Mouse (Mus musculus) heart, adult 2 months (tissue): ENCODE results near the gene Lrrc8c. TPM values are rescaled to one million over a fixed set of nuclear protein-coding genes. Genes with fewer than 3 reads are reported as not detected.

ENCODE experiments used
- DNase-seq, 2 experiments: peaks; one replicate each; pipeline ENCODE4 v3.0.0; 2021
- H3K27ac ChIP-seq: fragments of 200-600 bp; 2 replicates; pipeline ENCODE4 v1.8.1; 2022
- H3K27me3 ChIP-seq: fragments of 200-500 bp; 2 replicates; pipeline ENCODE4 v1.6.1; 2012; ENCODE audit warnings: mild to moderate bottlenecking, low read length, inconsistent platforms, mixed read lengths; ENCODE audit not compliant: control insufficient read depth, insufficient read depth
- H3K36me3 ChIP-seq: fragments of 200-500 bp; 2 replicates; pipeline ENCODE4 v1.6.1; 2012; ENCODE audit warnings: low read length, inconsistent platforms; ENCODE audit not compliant: control insufficient read depth, insufficient read depth
- H3K4me1 ChIP-seq: fragments of 200-500 bp; 2 replicates; pipeline ENCODE4 v1.6.1; 2011; ENCODE audit warnings: low read length; ENCODE audit not compliant: control insufficient read depth, insufficient read depth
- H3K4me3 ChIP-seq: fragments of 200-600 bp; 2 replicates; pipeline ENCODE4 v1.8.1; 2022
- H3K79me2 ChIP-seq: fragments of 200-500 bp; replicated peaks from 2 replicates; pipeline ENCODE4 v1.6.1; 2012; ENCODE audit warnings: mild to moderate bottlenecking, inconsistent platforms, low read length, moderate library complexity, mixed read lengths; ENCODE audit not compliant: control insufficient read depth, insufficient read depth
- H3K9ac ChIP-seq: fragments of 200-500 bp; 2 replicates; pipeline ENCODE4 v1.6.1; 2012; ENCODE audit warnings: low read depth, mild to moderate bottlenecking, control low read depth, inconsistent platforms, low read length, mixed read lengths
- CTCF ChIP-seq: fragments of 200-600 bp; IDR thresholded peaks from 2 replicates; pipeline ENCODE4 v1.8.1; 2022; ENCODE audit warnings: antibody characterized with exemption, mild to moderate bottlenecking, moderate library complexity
- EP300 ChIP-seq: fragments of 200-500 bp; IDR thresholded peaks from 2 replicates; pipeline ENCODE4 v1.6.1; 2011; ENCODE audit warnings: low read depth, low read length, control low read depth; ENCODE audit not compliant: insufficient read depth
- POLR2A ChIP-seq: fragments of 200-500 bp; IDR thresholded peaks from 2 replicates; pipeline ENCODE4 v1.6.1; 2011; ENCODE audit warnings: mild to moderate bottlenecking, low read depth, low read length, control low read depth; ENCODE audit not compliant: insufficient read depth
- WGBS: fragments of 180-500 bp; shearing (Covaris S2); methylation state at CpG from one replicate; pipeline ENCODE4 v1.1.7; 2018; 5-methylcytosine and 5-hydroxymethylcytosine counted together
- intact Hi-C: fragments of 180-260 bp; cut with DNase I; formaldehyde crosslinking; loops from one replicate; pipeline ENCODE4 v1.15.1; 2025
- polyA plus RNA-seq: library from polyadenylated mRNA; depleted of rRNA; stranded (reverse); fragments of >200 nt; gene quantifications from 2 replicates; pipeline ENCODE4 v1.2.3, GENCODE M21; 2012
- total RNA-seq, 2 experiments: library from RNA; stranded (reverse); gene quantifications; 2 replicates each; pipeline ENCODE4 v1.2.3; 2021

Lrrc8c gene
- total and polyA plus RNA-seq, 3 experiments, result 19.7 to 35.5 (median 23.5) TPM

DNA sequence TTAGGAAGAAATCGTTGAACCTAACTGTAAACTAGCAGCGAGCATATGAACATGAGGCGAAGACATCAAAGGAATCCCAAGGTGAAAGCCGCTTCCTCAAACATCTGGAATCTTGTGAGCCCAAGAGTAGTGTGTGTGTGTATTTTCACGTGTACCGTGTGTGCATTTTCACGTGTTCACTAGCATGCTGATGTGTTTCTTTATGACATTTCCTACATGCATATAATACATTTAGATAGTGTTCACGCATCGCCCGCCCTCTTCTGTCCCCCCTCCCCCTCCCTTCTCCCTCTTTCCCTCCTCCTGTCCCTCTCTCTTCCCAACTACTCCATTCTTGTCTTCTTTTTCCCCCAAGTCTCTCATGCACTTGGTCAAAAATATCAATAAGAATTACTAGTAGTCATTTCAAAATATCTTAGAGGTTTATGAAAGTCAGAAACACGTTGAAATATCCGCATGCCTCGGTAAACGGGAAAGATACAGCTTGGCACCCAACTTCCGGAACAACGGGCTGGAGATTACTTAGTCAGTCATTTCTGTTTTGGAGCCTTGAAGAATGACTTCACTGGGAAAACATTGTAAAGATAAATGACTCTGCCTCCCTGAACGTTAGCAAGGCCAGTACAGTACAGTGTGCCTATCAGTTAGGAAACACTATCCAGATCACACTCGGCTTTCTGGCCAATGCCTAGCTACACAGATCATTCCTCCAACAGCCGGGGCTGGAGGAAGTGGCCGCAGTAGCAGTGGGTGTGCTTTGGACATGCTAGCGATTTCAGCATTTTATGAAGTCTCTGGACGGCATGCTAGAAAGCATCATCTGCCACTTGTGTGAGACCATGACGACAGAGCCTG is 8.5 kb downstream of the Lrrc8c start:
- TF ChIP-seq POLR2A, result no peak
- TF ChIP-seq CTCF, result no peak
- TF ChIP-seq EP300, result no peak
- 31% methylated on average over 23 of the region's 23 CpGs for WGBS
- H3K36me3 ChIP-seq, result peaks cover 47% of the 10 kb centered on the region
- H3K4me1 ChIP-seq, result peaks cover 30% of the 10 kb centered on the region
- peak overlapping the region; percentile 43 for H3K9ac ChIP-seq
- peak; percentile 48 to 54 for DNase-seq
- H3K79me2 ChIP-seq, result peaks cover 6% of the 10 kb centered on the region; the same call in 1 of the 2 replicates
- intact Hi-C loops, result loop anchor here (2.0 to 5.0 kb wide), 2 partner anchors 19 to 40 kb away; no protein-coding TSS in a partner anchor
- peak overlapping the region; percentile 17 for H3K4me3 ChIP-seq
- H3K27me3 ChIP-seq, result no peaks in the 10 kb centered on the region
- H3K27ac ChIP-seq, result peak overlapping the region; percentile 65

DNA sequence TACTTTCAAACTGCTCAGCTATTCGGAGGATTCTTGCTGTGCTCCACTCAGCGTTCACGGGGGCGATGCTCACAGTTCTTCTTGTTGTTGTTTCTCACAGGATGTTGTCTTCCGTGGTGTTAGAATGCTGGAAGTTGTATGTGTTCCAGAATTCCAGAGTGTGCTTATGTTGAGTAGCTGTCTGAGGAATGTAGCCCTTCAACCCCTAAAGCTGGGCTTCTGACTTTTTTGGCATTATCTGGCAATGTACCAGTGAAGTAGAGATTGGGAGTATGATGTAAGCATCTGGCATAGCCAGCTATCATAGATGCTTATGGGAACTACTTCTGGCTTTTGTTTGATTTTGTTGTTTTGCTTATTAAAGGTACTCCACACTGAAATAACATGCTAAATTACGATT is 11.4 kb downstream of the Lrrc8c start:
- no peak for TF ChIP-seq POLR2A
- TF ChIP-seq EP300, result no peak
- TF ChIP-seq CTCF, result no peak
- intact Hi-C loops, result no loop called here
- no peaks in the 10 kb centered on the region for H3K27me3 ChIP-seq

DNA sequence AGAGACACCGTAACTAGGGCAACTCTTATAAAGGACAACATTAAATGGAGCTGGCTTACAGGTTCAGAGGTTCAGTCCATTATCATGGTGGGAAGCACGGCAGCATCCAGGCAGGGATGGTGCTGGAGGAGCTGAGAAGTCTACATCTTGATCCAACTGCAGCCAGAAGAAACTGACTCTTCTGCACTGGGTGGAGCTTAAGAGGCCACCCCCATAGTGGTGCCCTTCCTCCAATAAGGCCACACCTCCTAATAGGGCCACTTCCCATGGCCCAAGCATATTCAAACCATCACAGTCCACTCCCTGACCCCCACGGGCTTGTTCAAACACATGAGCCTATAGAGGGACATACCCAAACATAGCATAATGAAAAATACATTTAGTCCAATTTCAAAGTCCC is 16.0 kb downstream of the Lrrc8c start:
- H3K27me3 ChIP-seq, result no peaks in the 10 kb centered on the region
- TF ChIP-seq POLR2A, result no peak
- TF ChIP-seq EP300, result no peak
- TF ChIP-seq CTCF, result no peak
- H3K4me3 ChIP-seq, result no peak overlapping the region
- no peak overlapping the region for H3K27ac ChIP-seq
- peaks cover 13% of the 10 kb centered on the region for H3K4me1 ChIP-seq
- H3K36me3 ChIP-seq, result peaks cover 16% of the 10 kb centered on the region
- WGBS, result 91% methylated on average over 3 of the region's 3 CpGs
- intact Hi-C loops, result no loop called here
- no peak for DNase-seq
- H3K9ac ChIP-seq, result no peak overlapping the region
- peaks cover 13% of the 10 kb centered on the region for H3K79me2 ChIP-seq

More for the DNA sequence above, 11.4 kb downstream of the Lrrc8c start:
- Histone ChIP-seq H3K36me3 (peaks cover 39% of the 10 kb centered on the region), H3K4me3 (no peak overlapping the region), H3K9ac (peak overlapping the region; percentile 20; the same call in 1 of the 2 replicates), H3K79me2 (peaks cover 13% of the 10 kb centered on the region), H3K27ac (peak overlapping the region; percentile 57), H3K4me1 (peaks cover 26% of the 10 kb centered on the region)
- DNase-seq, result no peak
- WGBS, result 30% methylated on average over 6 of the region's 6 CpGs

DNA sequence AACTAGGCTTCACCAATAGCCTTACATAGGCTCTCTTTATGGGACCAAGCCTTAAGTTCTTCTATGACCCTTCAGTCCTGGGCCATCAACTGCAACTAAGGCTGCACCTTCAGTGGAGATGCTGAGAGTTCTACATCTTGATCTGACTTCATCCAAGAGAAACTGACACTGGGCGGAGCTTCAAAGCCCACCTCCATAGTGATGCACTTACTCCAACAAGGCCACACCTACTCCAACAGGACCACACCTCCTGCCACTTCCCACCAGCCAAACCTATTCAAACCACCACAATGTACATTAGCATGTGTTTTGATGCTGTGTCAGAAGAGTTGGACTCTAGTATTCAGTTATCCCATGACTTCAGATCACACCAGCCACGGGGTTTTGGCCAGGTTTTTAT is 17.0 kb downstream of the Lrrc8c start:
- Histone ChIP-seq H3K27ac (no peak overlapping the region), H3K27me3 (no peaks in the 10 kb centered on the region), H3K79me2 (peaks cover 11% of the 10 kb centered on the region), H3K36me3 (peaks cover 13% of the 10 kb centered on the region), H3K4me3 (no peak overlapping the region), H3K4me1 (peaks cover 8% of the 10 kb centered on the region), H3K9ac (no peak overlapping the region)
- 89% methylated on average over 2 of the region's 2 CpGs for WGBS
- no peak for DNase-seq
- intact Hi-C loops, result no loop called here
- TF ChIP-seq POLR2A (no peak), CTCF (no peak), EP300 (no peak)

DNA sequence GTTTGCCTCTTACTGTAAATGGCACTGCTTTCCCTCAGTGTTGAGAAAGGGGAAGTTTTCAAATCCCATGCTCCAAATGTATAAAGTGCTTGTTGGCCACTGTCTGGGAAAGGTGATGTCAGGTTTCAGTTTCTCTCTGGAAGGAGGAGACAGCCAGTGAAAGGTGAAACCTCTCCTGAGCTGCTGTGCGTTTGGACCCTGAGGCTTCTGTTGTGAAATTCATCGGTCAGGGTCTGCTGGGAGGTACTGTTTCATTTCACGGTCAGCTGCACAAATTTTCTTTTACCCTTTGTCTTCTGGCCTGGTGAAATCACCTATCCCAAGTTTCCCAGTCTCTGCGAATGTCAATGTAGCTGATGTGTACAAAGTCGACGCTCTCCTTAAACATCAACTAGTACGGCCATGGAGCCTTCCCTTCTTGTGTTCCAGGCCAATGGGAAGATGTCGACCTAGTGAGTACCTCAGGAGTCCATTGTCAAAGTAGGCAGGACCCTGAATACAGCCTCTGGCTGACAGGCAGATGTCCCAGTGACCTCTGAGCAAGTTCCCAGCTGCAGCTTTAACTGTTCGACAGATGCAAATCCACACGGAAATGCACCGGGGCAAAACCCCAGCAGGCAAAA is 18.0 kb downstream of the Lrrc8c start:
- no peak for DNase-seq
- 89% methylated on average over 11 of the region's 11 CpGs for WGBS
- no peak overlapping the region for H3K27ac ChIP-seq
- TF ChIP-seq POLR2A, result no peak
- TF ChIP-seq EP300, result no peak
- no peak for TF ChIP-seq CTCF
- H3K4me1 ChIP-seq, result peaks cover 7% of the 10 kb centered on the region
- no peak overlapping the region for H3K4me3 ChIP-seq
- H3K9ac ChIP-seq, result no peak overlapping the region
- peaks cover 11% of the 10 kb centered on the region; the same call in 1 of the 2 replicates for H3K79me2 ChIP-seq
- intact Hi-C loops, result no loop called here
- no peaks in the 10 kb centered on the region for H3K27me3 ChIP-seq
- peaks cover 12% of the 10 kb centered on the region for H3K36me3 ChIP-seq

DNA sequence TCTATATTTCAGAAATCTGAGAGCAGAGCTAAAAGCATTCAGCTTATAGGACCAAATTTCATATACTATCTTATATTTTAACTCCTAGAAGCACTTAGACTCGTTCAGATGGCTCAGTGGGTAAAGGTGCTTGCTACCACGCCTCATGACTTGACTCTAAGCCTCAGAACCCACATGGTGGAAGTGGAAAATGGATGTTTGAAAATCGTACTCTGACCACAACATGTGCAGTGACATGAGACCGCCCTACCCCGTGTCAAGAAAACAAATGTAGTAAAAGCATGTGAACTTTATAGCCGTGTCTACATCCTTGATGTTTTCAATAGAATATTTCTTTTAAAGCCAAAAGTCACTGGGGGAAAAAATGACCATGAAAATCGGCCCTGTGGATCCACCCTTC is 21.9 kb downstream of the Lrrc8c start:
- H3K9ac ChIP-seq, result no peak overlapping the region
- H3K27ac ChIP-seq, result no peak overlapping the region
- WGBS, result 82% methylated on average over 7 of the region's 7 CpGs
- intact Hi-C loops, result no loop called here
- H3K36me3 ChIP-seq, result peaks cover 29% of the 10 kb centered on the region
- no peaks in the 10 kb centered on the region for H3K27me3 ChIP-seq
- H3K79me2 ChIP-seq, result peaks cover 7% of the 10 kb centered on the region
- H3K4me1 ChIP-seq, result peaks cover 3% of the 10 kb centered on the region
- H3K4me3 ChIP-seq, result no peak overlapping the region
- TF ChIP-seq CTCF, result no peak
- no peak for TF ChIP-seq EP300
- TF ChIP-seq POLR2A, result no peak
- no peak for DNase-seq
